In genomic region chrX:153360216-153360590, GRCm38 (mm10) we compare ENCODE assay signal across 8 mouse cellular contexts.
DNase-seq lines count a peak whose midpoint lies in the region; ATAC-seq and TF ChIP-seq lines count a peak whose summit lies in the region.

No protein-coding gene starts in this region.

- no peaks in the 10 kb centered on the region for H3K36me3 ChIP-seq in heart, embryonic 12.5 days
- H3K36me3 ChIP-seq in limb, embryonic 14.5 days (ENCODE audit: control insufficient read depth, insufficient read depth, low read length), result no peaks in the 10 kb centered on the region
- no peaks in the 10 kb centered on the region for H3K36me3 ChIP-seq in midbrain, embryonic 11.5 days (ENCODE audit: control insufficient read depth, insufficient read depth, low read length)

- DNase-seq in cerebellum, adult 11-12 months, result peak; percentile 13
- DNase-seq in cerebellum, adult 9-11 months, result no peak
- peak; percentile 6 for DNase-seq in urinary bladder, postnatal 25 days (ENCODE audit: low spot score)
- no peak for DNase-seq in urinary bladder, postnatal 10 days (ENCODE audit: low spot score)
- DNase-seq in limb, embryonic 14.5 days (ENCODE audit: low spot score), result peak; percentile 13
- DNase-seq in midbrain, embryonic 11.5 days (ENCODE audit: low spot score, missing footprints), result peak; percentile 89
- no peak for DNase-seq in natural killer cell, adult 2 months (ENCODE audit: low spot score in 2 of 2)

- no peaks in the 10 kb centered on the region for H3K4me1 ChIP-seq in heart, embryonic 12.5 days (replicated peaks)
- H3K4me1 ChIP-seq in limb, embryonic 14.5 days (ENCODE audit: control insufficient read depth, insufficient read depth, low read length), result no peaks in the 10 kb centered on the region
- H3K4me1 ChIP-seq in midbrain, embryonic 11.5 days (ENCODE audit: control insufficient read depth, insufficient read depth, low read length), result no peaks in the 10 kb centered on the region

- ATAC-seq in heart, embryonic 12.5 days (ENCODE audit: insufficient number of reproducible peaks, low FRiP score), result no peak
- ATAC-seq in limb, embryonic 14.5 days (ENCODE audit: low FRiP score, low read depth), result no peak
- peak; percentile 76 for ATAC-seq in midbrain, embryonic 11.5 days (ENCODE audit: low FRiP score)

- WGBS in heart, embryonic 12.5 days, result 8% methylated on average over 15 of the region's 15 CpGs
- 17% methylated on average over 15 of the region's 15 CpGs for WGBS in limb, embryonic 14.5 days
- WGBS in midbrain, embryonic 11.5 days, result 13% methylated on average over 15 of the region's 15 CpGs

- H3K27ac ChIP-seq in heart, embryonic 12.5 days (ENCODE audit: poor library complexity, severe bottlenecking), result peak overlapping the region; percentile 19; the same call in 1 of the 2 replicates
- H3K27ac ChIP-seq in limb, embryonic 14.5 days (replicated peaks; ENCODE audit: low read depth, low read length), result no peak overlapping the region
- H3K27ac ChIP-seq in midbrain, embryonic 11.5 days (ENCODE audit: low read depth, low read length), result no peak overlapping the region

- peak overlapping the region; percentile 77 for H3K4me2 ChIP-seq in heart, embryonic 12.5 days
- peak overlapping the region; percentile 59 for H3K4me2 ChIP-seq in limb, embryonic 14.5 days (replicated peaks; ENCODE audit: low read depth, low read length, severe bottlenecking)
- peak overlapping the region; percentile 48 for H3K4me2 ChIP-seq in midbrain, embryonic 11.5 days

- peak overlapping the region; percentile 54 for H3K4me3 ChIP-seq in heart, embryonic 12.5 days
- H3K4me3 ChIP-seq in limb, embryonic 14.5 days (replicated peaks; ENCODE audit: low read length), result peak overlapping the region; percentile 42
- H3K4me3 ChIP-seq in midbrain, embryonic 11.5 days (ENCODE audit: low read depth, low read length), result peak overlapping the region; percentile 40

- H3K9me3 ChIP-seq in heart, embryonic 12.5 days (replicated peaks), result no peaks in the 10 kb centered on the region
- no peaks in the 10 kb centered on the region for H3K9me3 ChIP-seq in limb, embryonic 14.5 days (ENCODE audit: control insufficient read depth, low read length)
- H3K9me3 ChIP-seq in midbrain, embryonic 11.5 days (ENCODE audit: control insufficient read depth, low read length), result no peaks in the 10 kb centered on the region

- TF ChIP-seq POLR2A in limb, embryonic 14.5 days (IDR thresholded peaks at IDR 0.05; ENCODE audit: borderline replicate concordance, extremely low read depth, insufficient read depth, insufficient read length), result no peak

- 0 out of 2 replicates have a peak, but pooled peaks cover 4% of the 10 kb centered on the region for H3K27me3 ChIP-seq in heart, embryonic 12.5 days (replicated peaks)
- H3K27me3 ChIP-seq in limb, embryonic 14.5 days (ENCODE audit: control insufficient read depth, insufficient read depth, low read length), result no peaks in the 10 kb centered on the region
- peaks cover 2% of the 10 kb centered on the region for H3K27me3 ChIP-seq in midbrain, embryonic 11.5 days (ENCODE audit: control insufficient read depth, insufficient read depth, low read length)

- H3K9ac ChIP-seq in heart, embryonic 12.5 days, result peak overlapping the region; percentile 49
- H3K9ac ChIP-seq in limb, embryonic 14.5 days (ENCODE audit: low read depth, low read length, severe bottlenecking), result no peak overlapping the region; the same call in 1 of the 2 replicates
- peak overlapping the region; percentile 54; the same call in 1 of the 2 replicates for H3K9ac ChIP-seq in midbrain, embryonic 11.5 days (ENCODE audit: low read length)

Comparison
In these comparisons a context has a peak if more than half of its experiments do, and no peak if none do; other contexts are left out.
1. DNase-seq: peak in cerebellum, adult 11-12 months (single experiment), urinary bladder, postnatal 25 days (single experiment), limb, embryonic 14.5 days (single experiment) and midbrain, embryonic 11.5 days (single experiment); none in cerebellum, adult 9-11 months (single experiment), urinary bladder, postnatal 10 days (single experiment) and natural killer cell, adult 2 months (0 of 2).
2. Peak in every context shown above with its lines, with median percentiles within 50 percentile points of each other: H3K4me2 ChIP-seq and H3K4me3 ChIP-seq.